Mouse (Mus musculus): Measurements from ENCODE around the gene Cuedc1.
"Not testable (repeated sequence)": the region's sequence is repeated elsewhere in the genome, so short reads cannot be mapped to it uniquely, and the experiment has no call there.

Gene Cuedc1

GRCm38 (mm10) chr11:88195699-88196098 is 97.8 kb downstream of the Cuedc1 start:
- DNase-seq (ENCODE audit: low read depth in 2 of 2, low spot score in 2 of 2): not testable (repeated sequence)

GRCm38 (mm10) chr11:88197153-88197576 is 99.3 kb downstream of the Cuedc1 start:
- peak; percentile 20 to 46 for DNase-seq (ENCODE audit: low read depth in 2 of 2, low spot score in 2 of 2)

GRCm38 (mm10) chr11:88198223-88198622 is 100.4 kb downstream of the Cuedc1 start:
- no peak for DNase-seq (ENCODE audit: low read depth in 2 of 2, low spot score in 2 of 2)

GRCm38 (mm10) chr11:88201172-88201571 is 103.3 kb downstream of the Cuedc1 start:
- no peak for DNase-seq (ENCODE audit: low read depth in 2 of 2, low spot score in 2 of 2)

GRCm38 (mm10) chr11:88202077-88202476 is 104.2 kb downstream of the Cuedc1 start:
- no peak for DNase-seq (ENCODE audit: low read depth in 2 of 2, low spot score in 2 of 2)

- peak; percentile 78 to 84 for DNase-seq (ENCODE audit: low read depth in 2 of 2, low spot score in 2 of 2)
These were observed 106.1 kb downstream of the Cuedc1 start, which contains the start of gene Mrps23 for GRCm38 (mm10) chr11:88203712-88204532. Mrps23 (plus strand) TSS chr11:88204388.

- no peak for DNase-seq (ENCODE audit: low read depth in 2 of 2, low spot score in 2 of 2)
These were observed 106.9 kb downstream of the Cuedc1 start for GRCm38 (mm10) chr11:88204593-88205368.

- not testable (repeated sequence) for DNase-seq (ENCODE audit: low read depth in 2 of 2, low spot score in 2 of 2)
These were observed 108.7 kb downstream of the Cuedc1 start for GRCm38 (mm10) chr11:88206576-88206975.

- no peak for DNase-seq (ENCODE audit: low read depth in 2 of 2, low spot score in 2 of 2)
These were observed 109.8 kb downstream of the Cuedc1 start for GRCm38 (mm10) chr11:88207697-88208096.

- DNase-seq (ENCODE audit: low read depth in 2 of 2, low spot score in 2 of 2): no peak
These were observed 114.1 kb downstream of the Cuedc1 start for GRCm38 (mm10) chr11:88211824-88212582.

- DNase-seq (ENCODE audit: low read depth in 2 of 2, low spot score in 2 of 2): no peak
These were observed 115.9 kb downstream of the Cuedc1 start for GRCm38 (mm10) chr11:88213757-88214156.

GRCm38 (mm10) chr11:88214881-88215831 is 117.3 kb downstream of the Cuedc1 start:
- DNase-seq (ENCODE audit: low read depth in 2 of 2, low spot score in 2 of 2): no peak

GRCm38 (mm10) chr11:88216231-88216685 is 118.4 kb downstream of the Cuedc1 start:
- DNase-seq (ENCODE audit: low read depth in 2 of 2, low spot score in 2 of 2): peak; percentile 51 to 55

GRCm38 (mm10) chr11:88218155-88218554 is 120.3 kb downstream of the Cuedc1 start:
- DNase-seq (ENCODE audit: low read depth in 2 of 2, low spot score in 2 of 2): no peak

- no peak for DNase-seq (ENCODE audit: low read depth in 2 of 2, low spot score in 2 of 2)
These were observed 120.7 kb downstream of the Cuedc1 start for GRCm38 (mm10) chr11:88218586-88218985.

- DNase-seq (ENCODE audit: low read depth in 2 of 2, low spot score in 2 of 2): no peak
These were observed 124.1 kb downstream of the Cuedc1 start for GRCm38 (mm10) chr11:88221929-88222475.

GRCm38 (mm10) chr11:88227001-88227957 is 129.4 kb downstream of the Cuedc1 start:
- no peak for DNase-seq (ENCODE audit: low read depth in 2 of 2, low spot score in 2 of 2)

- no peak for DNase-seq (ENCODE audit: low read depth in 2 of 2, low spot score in 2 of 2)
These were observed 133.4 kb downstream of the Cuedc1 start for GRCm38 (mm10) chr11:88231213-88231790.
